Mouse (Mus musculus): ENCODE data around the gene Fndc3b. TPM values are rescaled to one million over a fixed set of nuclear protein-coding genes. Genes with fewer than 3 reads are reported as not detected.

The Fndc3b gene
- 7.8 and 16.8 TPM in 2 replicates for polyA plus RNA-seq (2012; rRNA removed)

DNA sequence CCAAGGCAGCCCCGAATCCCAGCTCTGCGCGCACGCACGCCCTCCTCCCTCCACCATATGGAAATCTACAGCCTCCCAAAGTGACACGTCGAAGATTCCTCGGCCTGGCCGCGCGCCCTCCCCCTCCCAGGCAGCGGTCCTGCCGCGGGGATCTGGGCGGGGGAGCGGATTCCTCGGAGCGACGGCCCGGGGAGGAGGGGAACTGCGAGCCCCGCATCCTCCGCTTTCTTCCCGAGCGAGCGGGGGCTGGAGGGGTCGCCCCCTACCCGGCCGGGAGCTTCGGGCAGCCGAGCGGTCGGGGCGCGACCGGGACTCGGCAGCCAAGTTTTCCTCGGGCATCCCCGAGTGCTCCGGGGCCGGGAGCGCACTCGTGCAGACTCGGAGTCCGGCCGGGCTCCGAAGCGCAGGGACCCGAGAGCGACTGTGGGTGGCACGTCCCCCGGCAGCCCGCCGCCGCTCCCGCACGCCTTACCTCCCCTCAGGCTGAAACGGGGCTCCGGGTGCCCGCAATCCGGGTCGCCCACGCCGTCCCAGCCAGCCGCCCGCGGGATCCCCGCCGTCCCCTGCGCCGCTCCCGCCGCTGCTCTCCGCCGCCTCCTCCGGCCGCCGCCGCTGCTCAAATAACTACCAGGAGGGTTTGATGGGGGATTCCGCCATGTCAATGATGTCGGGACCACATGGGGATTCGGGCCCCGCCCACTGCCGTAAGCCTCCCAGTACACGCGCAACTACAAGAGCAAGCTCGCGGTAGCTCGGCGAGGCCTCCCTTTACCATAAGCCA lies at the start of gene Fndc3b:
Gene Fndc3b (minus strand): TSS at position 660 of the 781 bp plus-strand sequence.

DNA sequence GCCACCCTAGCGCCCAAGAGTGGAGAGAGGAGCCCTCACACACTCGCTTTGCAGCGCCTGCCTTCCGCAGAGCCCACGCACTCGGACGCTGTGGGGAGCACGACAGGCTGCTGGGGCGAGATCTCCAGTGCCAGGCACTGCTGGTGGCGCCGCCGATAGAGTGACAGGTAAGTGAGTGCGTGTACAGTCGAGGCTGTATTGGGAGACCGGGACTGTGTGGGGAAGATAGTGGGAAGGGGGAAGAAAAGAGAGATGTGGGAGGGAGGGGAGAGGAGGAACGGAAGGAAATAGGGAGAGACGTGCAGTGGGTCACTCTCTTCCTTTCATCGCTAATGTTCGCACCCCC lies 339.9 kb downstream of the Fndc3b start, which contains the start of gene Ghsr:
Gene Ghsr (plus strand): TSS at position 76 of the 346 bp plus-strand sequence.

Other genes with a start within 250 kb of the Fndc3b start
- gene Tmem212, start 185.1 kb upstream of the Fndc3b start, polyA plus RNA-seq (2012; rRNA removed): not detected in 2 replicates
- 3.4 and 4.6 TPM in 2 replicates for gene Pld1, start 227.4 kb upstream of the Fndc3b start, polyA plus RNA-seq (2012; rRNA removed)